Mouse (Mus musculus) thymus, postnatal 36 days (tissue): ENCODE data around the gene Gm3591.
"Not testable (repeated sequence)": the region's sequence is repeated elsewhere in the genome, so short reads cannot be mapped to it uniquely, and the experiment has no call there.

Source experiments
- DNase-seq, 2 experiments: peaks; one replicate each; pipeline ENCODE4 v3.0.0; 2022; ENCODE audit warnings: mixed read lengths in 2 of 2

Gm3591 gene

DNA sequence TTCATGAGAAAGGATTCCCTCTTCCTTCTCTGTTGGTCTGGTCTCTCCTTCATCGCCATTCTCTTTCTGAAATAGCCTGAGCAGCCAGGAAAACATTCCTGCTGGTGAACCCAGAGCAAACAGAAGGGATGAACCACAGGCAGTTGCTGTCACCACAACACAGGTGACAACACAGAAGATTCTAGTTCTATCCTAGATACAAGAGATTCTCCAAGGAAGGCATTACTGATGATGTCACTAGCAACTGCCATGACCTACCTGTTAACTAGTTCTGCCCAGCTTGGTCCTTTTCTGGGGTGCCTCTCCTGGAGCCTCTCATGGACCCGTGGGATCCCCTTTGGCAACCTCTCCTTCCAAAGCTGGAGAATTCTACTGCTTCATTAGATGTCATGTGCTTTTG is at the start of gene Gm3591:
Gm3591 (minus strand) TSS at position 101 of the 400 bp plus-strand sequence.
- not testable (repeated sequence) for DNase-seq

DNA sequence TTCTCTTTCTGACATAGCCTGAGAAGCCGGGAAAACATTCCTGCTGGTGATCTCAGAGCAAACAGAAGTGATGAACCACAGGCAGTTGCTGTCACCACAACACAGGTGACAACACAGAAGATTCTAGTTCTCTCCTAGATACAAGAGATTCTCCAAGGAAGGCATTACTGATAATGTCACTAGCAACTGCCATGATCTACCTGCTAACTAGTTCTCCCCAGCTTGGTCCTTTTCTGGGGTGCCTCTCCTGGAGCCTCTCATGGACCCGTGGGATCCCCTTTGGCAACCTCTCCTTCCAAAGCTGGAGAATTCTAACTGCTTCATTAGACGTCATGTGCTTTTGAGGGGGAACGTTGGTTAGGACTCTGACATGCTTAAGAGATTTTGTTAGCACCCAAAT is 32.2 kb upstream of the Gm3591 start, which contains the start of gene Gm3594:
Gm3594 (minus strand) TSS at position 101 of the 400 bp plus-strand sequence.
- not testable (repeated sequence) for DNase-seq

DNA sequence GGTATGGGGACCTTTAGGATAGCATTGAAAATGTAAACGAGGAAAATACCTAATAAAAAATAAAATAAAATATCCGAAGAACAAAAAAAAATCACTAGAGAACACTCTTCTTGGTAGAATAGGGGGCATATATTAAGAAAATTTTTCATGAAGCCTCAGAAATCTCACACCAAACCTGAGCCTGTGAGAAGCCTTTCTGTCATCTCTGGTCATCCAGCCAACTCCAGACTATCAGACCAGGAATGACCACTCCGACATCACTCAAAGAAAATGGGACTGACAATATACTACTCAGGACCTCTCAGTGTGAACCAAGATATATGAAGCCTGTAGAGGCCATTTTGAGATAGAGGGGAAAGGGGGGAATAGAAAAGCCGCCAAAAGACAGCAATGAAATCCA is 28.5 kb upstream of the Gm3591 start:
- not testable (repeated sequence) for DNase-seq

DNA sequence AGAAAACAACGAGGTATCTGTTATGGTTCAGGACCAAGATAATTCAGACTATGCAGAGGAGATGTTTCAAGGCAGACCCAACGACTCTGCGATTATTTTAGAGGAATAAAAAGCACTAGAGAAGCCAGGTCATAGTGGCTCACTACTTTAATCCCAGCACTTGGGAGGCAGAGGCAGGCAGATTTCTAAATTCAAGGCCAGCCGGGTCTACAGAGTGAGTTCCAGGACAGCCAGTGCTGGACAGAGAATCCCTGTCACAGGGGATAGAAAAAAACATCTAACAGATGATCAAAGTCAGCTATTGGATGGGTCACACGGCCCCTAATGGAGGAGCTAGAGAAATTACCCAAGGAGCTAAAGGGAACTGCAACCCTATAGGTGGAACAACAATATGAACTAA is 27.9 kb upstream of the Gm3591 start:
- DNase-seq, result not testable (repeated sequence)

DNA sequence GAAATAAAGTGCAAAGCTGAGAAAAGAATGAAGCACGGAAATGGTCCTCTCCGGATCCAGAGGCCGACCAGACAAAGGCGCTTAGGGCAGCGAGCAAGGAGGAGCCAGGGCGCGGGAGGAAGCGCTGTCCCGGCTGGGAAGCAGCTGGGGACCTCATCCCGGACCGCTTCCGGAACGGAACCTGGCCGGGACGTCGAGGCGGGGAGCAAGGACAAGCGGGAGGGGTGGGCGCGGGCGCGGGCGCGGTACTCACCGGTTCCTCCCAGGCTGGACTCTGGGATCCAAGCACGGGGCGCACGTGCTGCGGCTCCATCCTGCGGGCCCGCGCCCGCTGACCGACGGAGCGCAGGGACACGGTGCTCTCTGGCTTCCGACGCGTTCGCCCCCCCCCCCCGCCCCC is 14.5 kb upstream of the Gm3591 start:
- peak; percentile 3 to 8 for DNase-seq

DNA sequence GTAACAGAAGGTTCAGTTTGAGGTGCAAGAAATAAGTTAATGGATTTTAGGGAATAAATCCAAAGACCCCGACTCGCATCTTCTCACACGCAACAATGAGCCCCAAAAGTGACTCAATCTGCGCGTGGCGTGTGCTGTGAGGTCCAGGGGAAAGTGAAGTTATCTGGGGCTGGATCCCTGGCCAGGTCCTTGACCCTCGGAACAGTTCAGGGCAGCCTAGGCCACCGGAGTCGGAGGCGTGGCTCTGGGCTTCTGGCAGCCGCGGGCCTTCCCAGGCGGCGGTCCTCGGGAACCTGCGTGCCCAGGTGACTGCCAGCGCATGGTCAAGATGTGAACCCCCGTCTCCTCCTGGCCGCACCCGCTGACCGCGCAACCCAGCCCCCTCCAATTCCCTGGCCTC is 14.1 kb upstream of the Gm3591 start:
- DNase-seq, result not testable (repeated sequence)

DNA sequence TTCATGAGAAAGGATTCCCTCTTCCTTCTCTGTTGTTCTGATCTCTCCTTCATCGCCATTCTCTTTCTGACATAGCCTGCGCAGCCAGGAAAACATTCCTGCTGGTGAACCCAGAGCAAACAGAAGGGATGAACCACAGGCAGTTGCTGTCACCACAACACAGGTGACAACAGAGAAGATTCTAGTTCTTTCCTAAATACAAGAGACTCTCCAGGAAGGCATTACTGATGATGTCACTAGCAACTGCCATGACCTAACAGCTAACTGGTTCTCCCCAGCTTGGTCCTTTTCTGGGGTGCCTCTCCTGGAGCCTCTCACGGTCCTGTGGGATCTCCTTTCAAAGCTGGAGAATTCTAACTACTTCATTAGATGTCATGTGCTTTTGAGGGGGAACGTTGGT is 22.1 kb downstream of the Gm3591 start, which contains the start of gene Gm16440:
Gm16440 (minus strand) TSS at position 101 of the 400 bp plus-strand sequence.
- DNase-seq, result not testable (repeated sequence)
